1 mouse cellular context compared by ENCODE assay signal in the genomic region with DNA sequence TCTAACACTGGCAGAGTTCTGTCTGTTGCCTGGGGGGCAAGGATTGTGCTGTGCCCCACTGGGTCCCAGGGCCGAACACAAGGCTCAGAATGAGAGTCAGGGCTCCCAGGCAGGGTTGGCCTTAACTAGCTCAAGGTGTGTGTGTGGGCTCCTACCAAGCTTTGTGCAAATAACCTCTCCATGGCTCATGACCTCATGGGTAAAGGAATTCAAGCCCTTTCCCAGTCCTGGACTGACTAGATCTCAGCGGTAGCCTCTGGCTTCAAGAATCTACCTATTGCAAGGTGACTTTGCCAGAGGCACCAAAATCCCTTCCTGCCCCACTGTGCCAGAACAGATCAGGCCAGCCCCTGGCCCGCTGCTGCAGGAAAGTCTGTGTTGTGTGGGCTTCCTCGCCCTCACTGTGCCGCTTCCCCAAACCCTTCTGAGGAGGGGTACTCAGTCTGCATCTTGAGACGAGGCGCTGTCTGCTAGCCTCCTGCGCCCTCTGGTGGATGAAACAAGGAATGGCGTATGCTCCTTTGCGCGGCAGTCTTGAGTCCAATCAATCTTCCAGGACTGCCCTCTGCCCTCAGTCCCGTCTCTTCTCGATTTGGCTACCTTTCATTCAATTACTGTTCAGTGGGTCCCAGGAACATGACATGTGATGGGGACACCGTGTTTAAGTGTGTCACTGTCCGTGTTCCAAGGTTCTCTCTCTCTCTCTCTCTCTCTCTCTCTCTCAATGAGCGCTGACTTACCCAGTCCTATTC.
TF ChIP-seq lines count a peak whose summit lies in the region.

No protein-coding gene starts in this region.

TF ChIP-seq in CH12.LX, 34 proteins besides CTCF, POLR2A, EP300 and RAD21:
- TF ChIP-seq MEF2A (IDR thresholded peaks at IDR 0.05; ENCODE audit: borderline replicate concordance, low read depth, low read length) (0 out of 2 replicates have a peak, but pooled peaks have one; percentile 27), MAZ (IDR thresholded peaks at IDR 0.05; ENCODE audit: low read depth, low read length) (0 out of 2 replicates have a peak, but pooled peaks have one; percentile 38), ZNF384 (IDR thresholded peaks at IDR 0.05; ENCODE audit: low read depth, low read length) (no peak), ZC3H11A (IDR thresholded peaks at IDR 0.05; ENCODE audit: low read depth, low read length) (peak; percentile 75), ZKSCAN1 (IDR thresholded peaks at IDR 0.05; ENCODE audit: borderline replicate concordance, low read depth, low read length) (no peak), PAX5 (IDR thresholded peaks at IDR 0.05; ENCODE audit: low read length) (no peak), MAFK (IDR thresholded peaks at IDR 0.05; ENCODE audit: insufficient replicate concordance, low read length) (no peak), SMC3 (IDR thresholded peaks at IDR 0.05; ENCODE audit: low read depth, low read length) (peak; percentile 97), TBP (conservative IDR thresholded peaks at IDR 0.05; ENCODE audit: low read depth, low read length) (no peak), TCF12 (IDR thresholded peaks at IDR 0.05; ENCODE audit: low read depth, low read length) (0 out of 2 replicates have a peak, but pooled peaks have one; percentile 13), NELFE (IDR thresholded peaks at IDR 0.05; ENCODE audit: low read depth, low read length) (peak; percentile 33; the same call in 1 of the 2 replicates), MAX (IDR thresholded peaks at IDR 0.05; ENCODE audit: low read length) (peak; percentile 46; the same call in 1 of the 2 replicates), UBTF (IDR thresholded peaks at IDR 0.05; ENCODE audit: low read depth, low read length) (no peak), POLR2AphosphoS2 (IDR thresholded peaks at IDR 0.05; ENCODE audit: low read depth, low read length) (no peak), E2F4 (IDR thresholded peaks at IDR 0.05; ENCODE audit: insufficient replicate concordance, low read depth, low read length) (no peak), ELF1 (IDR thresholded peaks at IDR 0.05; ENCODE audit: low read depth, low read length) (peak; percentile 18; the same call in 1 of the 2 replicates)
